Mouse (Mus musculus) heart, postnatal 0 days (tissue): ENCODE measurements around the gene Gm10644.

ENCODE experiments used
- CTCF ChIP-seq: IDR thresholded peaks from 2 replicates; pipeline ENCODE4 v1.5.1; 2016; ENCODE audit warnings: antibody characterized with exemption, control low read depth, low read depth
- EP300 ChIP-seq: IDR thresholded peaks from 2 replicates; pipeline ENCODE4 v1.6.1; 2016; ENCODE audit warnings: antibody characterized with exemption, low read depth

DNA sequence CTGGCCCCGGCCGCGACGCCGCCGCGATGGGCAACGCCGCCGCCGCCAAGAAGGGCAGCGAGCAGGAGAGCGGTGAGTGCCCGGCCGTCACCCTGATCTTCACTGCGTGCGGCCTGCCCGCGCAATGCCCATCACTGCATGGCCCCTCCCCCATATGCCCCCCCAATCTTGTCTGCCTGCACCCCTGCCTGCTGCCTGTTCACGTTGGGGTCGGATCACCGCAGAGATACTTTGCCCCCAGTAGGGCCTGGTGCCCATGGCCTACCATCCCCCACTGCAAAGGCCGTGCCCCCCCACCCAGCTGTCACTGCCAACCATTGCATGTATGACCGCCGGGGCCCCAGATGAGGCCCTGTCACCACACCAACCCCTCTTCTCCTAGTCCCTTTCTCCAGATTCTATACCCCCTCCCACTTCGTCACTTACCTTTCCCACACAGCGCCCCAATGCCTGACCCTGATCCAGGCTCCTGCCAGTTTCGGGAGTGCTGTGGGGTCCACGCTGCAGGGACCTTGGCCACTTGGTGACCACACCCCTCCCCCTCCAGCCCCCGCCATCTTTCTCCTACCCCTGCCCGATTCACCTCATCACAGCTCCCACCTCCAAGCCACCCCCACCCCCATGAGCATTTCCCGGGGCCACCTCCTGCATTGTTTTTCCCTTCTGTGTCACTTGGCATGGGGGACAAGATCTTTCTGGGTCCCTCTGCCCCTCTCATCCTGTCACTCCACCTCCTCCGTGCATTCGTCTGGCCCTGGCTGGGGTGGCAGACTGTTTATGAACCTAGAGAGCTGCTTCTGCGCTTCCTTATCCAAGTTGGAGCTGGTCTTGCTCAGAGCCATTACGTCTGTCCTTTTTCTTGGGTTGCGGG lies 18.4 kb upstream of the Gm10644 start:
- no peak for TF ChIP-seq CTCF
- no peak for TF ChIP-seq EP300
